Mouse (Mus musculus) liver, postnatal 0 days (tissue): ENCODE data around the gene Psmd7.

Source experiments
- CTCF ChIP-seq: sonication (generic); IDR thresholded peaks from 2 replicates; pipeline ENCODE4 v1.5.1; 2016; ENCODE audit warnings: antibody characterized with exemption, low read depth
- EP300 ChIP-seq: IDR thresholded peaks from 2 replicates; pipeline ENCODE4 v1.6.1; 2016; ENCODE audit warnings: antibody characterized with exemption, low read depth, mild to moderate bottlenecking

DNA sequence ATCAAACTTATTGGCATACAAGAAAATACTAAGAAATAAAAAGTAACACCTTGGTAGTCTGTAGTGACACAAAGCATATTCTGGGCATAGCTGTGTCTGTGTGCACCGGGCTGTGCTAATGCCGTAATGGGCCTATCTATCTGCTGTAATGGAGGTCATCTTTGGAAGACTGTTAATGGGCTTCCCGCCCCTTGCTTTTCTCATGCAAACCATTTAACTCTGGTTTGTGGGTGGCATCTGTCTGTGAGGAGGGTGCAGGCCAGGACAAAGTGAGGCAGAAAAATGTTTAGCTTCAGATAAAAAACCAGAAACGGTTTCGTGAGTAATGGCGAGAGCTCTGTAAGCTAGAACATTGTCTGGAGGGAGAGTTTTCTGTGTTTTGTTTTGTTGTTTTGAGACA is 6.6 kb upstream of the Psmd7 start:
- TF ChIP-seq CTCF (no peak), EP300 (no peak)
